Mouse (Mus musculus) cortical plate, adult 2 months (tissue): ENCODE measurements at regions not wholly inside any gene's neighbourhood (a gene's known extent, or its start where the extent isn't known, plus 50 kb on each side); places are given as distances from the start of the nearest gene placed in this dataset.

Experiments used
- CTCF ChIP-seq: fragments of 200-500 bp; IDR thresholded peaks from 2 replicates; pipeline ENCODE4 v1.5.1; 2011; ENCODE audit warnings: mild to moderate bottlenecking, control low read depth, low read length; ENCODE audit not compliant: insufficient read depth; ENCODE audit errors: extremely low read depth
- POLR2A ChIP-seq: fragments of 200-500 bp; IDR thresholded peaks from 2 replicates; pipeline ENCODE4 v1.6.1; 2011; ENCODE audit warnings: mild to moderate bottlenecking, low read length, control low read depth; ENCODE audit not compliant: insufficient read depth; ENCODE audit errors: extremely low read depth

DNA sequence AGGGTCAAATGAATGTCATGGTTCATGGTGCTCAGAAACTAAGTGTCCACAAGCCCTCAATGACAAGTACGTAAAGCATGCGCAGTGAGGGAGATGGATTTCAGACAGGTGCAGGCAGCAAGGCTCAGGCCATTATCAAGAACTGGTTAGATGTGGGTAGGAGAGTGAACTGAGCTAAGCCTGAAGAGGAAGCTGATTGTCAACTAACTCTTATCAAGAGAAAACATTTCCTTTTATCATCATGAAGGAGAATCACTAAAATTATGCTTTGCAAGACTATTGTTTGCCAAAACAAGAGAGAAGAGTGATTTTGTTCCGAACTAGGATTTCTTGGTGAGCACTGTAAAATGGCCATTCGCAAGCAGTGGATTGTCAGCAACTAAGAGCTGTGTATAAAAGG, 164.7 kb upstream of the Fam98a start:
- TF ChIP-seq CTCF (no peak), POLR2A (no peak)
